Mouse (Mus musculus) forebrain, embryonic 15.5 days (tissue): Measurements from ENCODE around the gene Tmem132b. TPM values are rescaled to one million over a fixed set of nuclear protein-coding genes. Genes with fewer than 3 reads are reported as not detected.
A peak's percentile ranks its signal among the peaks of the same experiment; 100 is the strongest.

Experiments used
- ATAC-seq: fragments of 200-750 bp; cut with Nextera tagmentation; replicated peaks from 2 replicates; pipeline ENCODE4 v1.8.0; 2017; ENCODE audit warnings: mild to moderate bottlenecking, moderate TSS enrichment, moderate library complexity
- H3K27ac ChIP-seq: fragments of 300-500 bp; sonication (generic); replicated peaks from 2 replicates; pipeline ENCODE4 v1.5.1; 2015; ENCODE audit warnings: mild to moderate bottlenecking, inconsistent platforms
- H3K27me3 ChIP-seq: fragments of 300-500 bp; sonication (generic); 2 replicates; pipeline ENCODE4 v1.6.1; 2015; ENCODE audit warnings: inconsistent platforms
- H3K36me3 ChIP-seq: fragments of 300-500 bp; sonication (generic); 2 replicates; pipeline ENCODE4 v1.6.1; 2015; ENCODE audit warnings: mild to moderate bottlenecking, inconsistent platforms
- H3K4me1 ChIP-seq: fragments of 300-500 bp; sonication (generic); 2 replicates; pipeline ENCODE4 v1.6.1; 2015; ENCODE audit warnings: inconsistent platforms
- H3K4me2 ChIP-seq: fragments of 300-500 bp; sonication (generic); replicated peaks from 2 replicates; pipeline ENCODE4 v1.6.1; 2015; ENCODE audit warnings: mild to moderate bottlenecking, inconsistent platforms
- H3K4me3 ChIP-seq: fragments of 300-500 bp; sonication (generic); 2 replicates; pipeline ENCODE4 v1.5.1; 2015; ENCODE audit warnings: mild to moderate bottlenecking, inconsistent platforms
- H3K9ac ChIP-seq: fragments of 300-500 bp; sonication (generic); replicated peaks from 2 replicates; pipeline ENCODE4 v1.6.1; 2015; ENCODE audit warnings: mild to moderate bottlenecking, inconsistent platforms
- H3K9me3 ChIP-seq: fragments of 300-500 bp; sonication (generic); 2 replicates; pipeline ENCODE4 v1.6.1; 2016; ENCODE audit warnings: inconsistent platforms
- WGBS: fragments of 180-500 bp; shearing (Covaris S2); methylation state at CpG from one replicate; pipeline ENCODE4 v1.1.7; 2015; ENCODE audit warnings: mixed read lengths; 5-methylcytosine and 5-hydroxymethylcytosine counted together
- polyA plus RNA-seq: library from polyadenylated mRNA; unstranded; fragments of >200 nt; fragmentation: Nextera tagmentation; extraction: Ambion mirVana; gene quantifications from 2 replicates; pipeline ENCODE4 v1.2.1, GENCODE M21; 2015

Tmem132b gene
- polyA plus RNA-seq, 1 experiment from 2014 or later: 8.3 TPM

DNA sequence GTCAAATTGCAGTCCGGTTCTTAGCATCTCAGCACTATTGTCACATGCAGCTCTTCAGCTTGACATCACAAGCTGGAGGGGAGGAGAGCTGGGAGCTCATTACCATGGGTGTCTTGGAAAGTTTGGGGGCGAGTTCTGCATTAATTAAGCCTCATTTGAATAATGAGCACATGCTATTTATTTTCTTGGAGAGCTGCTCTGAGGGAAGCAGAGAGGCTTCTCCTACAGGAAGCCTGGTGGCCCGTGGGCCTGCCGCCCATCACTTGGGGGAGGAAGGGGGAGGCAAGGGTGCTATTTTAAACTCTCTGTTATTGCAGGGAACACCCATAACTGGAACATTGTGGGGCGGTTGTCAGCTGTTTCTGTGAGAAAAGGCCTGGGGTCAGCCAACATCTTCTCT lies 273.8 kb downstream of the Tmem132b start:
- H3K27me3 ChIP-seq: no peaks in the 10 kb centered on the region
- H3K9me3 ChIP-seq: no peaks in the 10 kb centered on the region
- no peak overlapping the region for H3K9ac ChIP-seq
- 24% methylated on average over 5 of the region's 5 CpGs for WGBS
- ATAC-seq: peak; percentile 84
- H3K36me3 ChIP-seq: no peaks in the 10 kb centered on the region
- peaks cover 30% of the 10 kb centered on the region for H3K4me1 ChIP-seq
- H3K27ac ChIP-seq: peak overlapping the region; percentile 52
- no peak overlapping the region for H3K4me2 ChIP-seq
- H3K4me3 ChIP-seq: no peak overlapping the region

DNA sequence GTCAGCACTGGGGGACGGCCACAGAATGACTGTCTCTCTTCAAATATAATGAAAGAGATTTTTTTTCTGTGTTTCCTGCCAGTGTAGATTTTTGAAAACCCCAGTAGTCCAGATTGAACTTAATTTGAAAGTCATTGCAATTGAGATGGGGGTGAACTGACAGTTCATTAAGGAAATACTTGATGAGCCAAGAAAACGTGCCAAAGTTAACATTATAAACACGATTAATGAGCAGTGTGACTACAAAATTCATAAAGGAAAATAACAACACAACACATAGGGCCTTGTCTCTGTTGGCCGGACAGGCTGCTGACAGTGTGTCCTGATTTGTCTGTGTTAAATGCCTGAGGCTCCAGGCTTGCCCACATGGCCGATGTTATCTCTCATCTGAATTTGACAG lies 276.3 kb downstream of the Tmem132b start:
- 45% methylated on average over 5 of the region's 5 CpGs for WGBS
- ATAC-seq: 0 out of 2 replicates have a peak, but pooled peaks have one; percentile 44
- H3K36me3 ChIP-seq: no peaks in the 10 kb centered on the region

DNA sequence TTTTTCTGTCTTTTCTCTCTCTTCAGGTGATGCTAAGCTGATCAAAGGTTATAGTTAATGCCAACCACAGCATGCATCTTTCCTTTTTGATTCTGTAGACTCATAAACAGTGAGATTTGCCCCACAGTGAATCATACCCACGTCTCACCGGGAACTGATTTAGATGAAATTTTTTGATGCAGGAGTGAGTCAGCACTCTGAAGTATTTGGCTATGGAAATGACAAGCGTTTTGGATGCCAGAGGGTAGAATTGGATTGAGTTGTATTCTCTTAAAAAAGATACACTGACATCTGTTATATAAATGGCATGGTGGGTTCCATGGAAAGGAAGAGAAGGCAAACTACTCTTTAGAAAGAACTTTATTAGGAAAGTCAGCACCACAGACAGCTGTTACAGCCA lies 297.8 kb downstream of the Tmem132b start:
- Histone ChIP-seq H3K4me2 (no peak overlapping the region), H3K9ac (no peak overlapping the region), H3K36me3 (no peaks in the 10 kb centered on the region), H3K9me3 (no peaks in the 10 kb centered on the region), H3K27me3 (no peaks in the 10 kb centered on the region), H3K27ac (no peak overlapping the region), H3K4me1 (no peaks in the 10 kb centered on the region; the same call in 1 of the 2 replicates), H3K4me3 (no peak overlapping the region)
- no peak for ATAC-seq
- WGBS: 78% methylated on average over 3 of the region's 3 CpGs

More for the DNA sequence above, 276.3 kb downstream of the Tmem132b start:
- Histone ChIP-seq H3K4me3 (no peak overlapping the region), H3K9ac (no peak overlapping the region), H3K27me3 (no peaks in the 10 kb centered on the region), H3K27ac (peak overlapping the region; percentile 73), H3K4me2 (no peak overlapping the region), H3K9me3 (0 out of 2 replicates have a peak, but pooled peaks cover 3% of the 10 kb centered on the region), H3K4me1 (peaks cover 30% of the 10 kb centered on the region)

DNA sequence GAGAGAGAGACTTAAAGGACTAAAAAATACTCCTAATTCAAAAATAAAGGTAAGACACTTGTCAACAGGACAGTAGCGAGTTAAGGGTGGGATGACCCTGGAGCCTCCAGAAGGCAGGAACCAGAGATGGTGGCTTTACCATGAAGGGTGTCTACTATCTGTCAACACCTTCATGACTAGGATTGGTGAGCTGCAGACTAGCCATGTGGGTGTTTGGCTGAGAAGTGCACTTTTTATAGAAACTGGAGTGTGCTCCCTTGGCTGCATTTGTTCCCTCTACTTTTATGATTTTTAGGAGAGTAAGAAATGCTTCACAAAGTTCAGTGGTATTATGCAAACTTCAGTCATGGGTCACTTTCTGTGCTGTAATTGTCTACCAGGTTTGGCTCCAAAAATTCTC lies 304.3 kb downstream of the Tmem132b start:
- H3K4me3 ChIP-seq: no peak overlapping the region
- H3K27ac ChIP-seq: no peak overlapping the region
- no peaks in the 10 kb centered on the region for H3K27me3 ChIP-seq
- WGBS: 84% methylated on average over 1 of the region's 1 CpGs
- no peaks in the 10 kb centered on the region for H3K9me3 ChIP-seq
- H3K4me1 ChIP-seq: no peaks in the 10 kb centered on the region
- H3K36me3 ChIP-seq: no peaks in the 10 kb centered on the region
- H3K9ac ChIP-seq: no peak overlapping the region
- no peak for ATAC-seq
- no peak overlapping the region for H3K4me2 ChIP-seq

DNA sequence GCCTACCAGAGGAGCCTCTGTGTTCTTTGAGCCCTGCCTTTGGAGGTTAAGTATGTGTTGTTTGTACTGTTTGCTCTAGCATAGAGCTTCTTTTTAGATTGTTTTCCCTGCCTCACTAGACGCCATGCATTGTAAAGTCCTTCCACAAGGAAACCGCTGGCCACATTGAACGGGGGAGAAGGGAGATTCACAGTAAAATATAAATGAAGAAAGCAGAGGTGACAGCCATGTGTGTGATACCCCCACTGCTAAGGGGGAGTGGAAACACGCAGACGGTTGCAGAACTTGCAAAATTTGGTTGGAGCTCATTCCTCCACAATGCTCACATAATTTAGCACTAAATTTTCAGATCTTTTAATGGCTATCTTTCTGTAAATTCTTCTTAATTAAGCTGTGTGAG lies 305.2 kb downstream of the Tmem132b start:
- H3K4me2 ChIP-seq: no peak overlapping the region
- no peaks in the 10 kb centered on the region for H3K36me3 ChIP-seq
- H3K4me3 ChIP-seq: no peak overlapping the region
- no peaks in the 10 kb centered on the region for H3K4me1 ChIP-seq
- H3K9me3 ChIP-seq: no peaks in the 10 kb centered on the region
- H3K27ac ChIP-seq: no peak overlapping the region
- no peaks in the 10 kb centered on the region for H3K27me3 ChIP-seq
- H3K9ac ChIP-seq: no peak overlapping the region
- WGBS: 82% methylated on average over 5 of the region's 5 CpGs
- ATAC-seq: no peak

Other genes with a start within 250 kb of the Tmem132b start
- 27.7 and 28.5 TPM in 2 replicates for gene Scarb1, start 190.7 kb upstream of the Tmem132b start, polyA plus RNA-seq
- gene Gm10382, start 142.5 kb upstream of the Tmem132b start, polyA plus RNA-seq: 0.55 TPM in 2 replicates
- gene Ubc, start 141.6 kb upstream of the Tmem132b start, polyA plus RNA-seq: 1,235 and 1,278 TPM in 2 replicates
- 11.3 and 13.4 TPM in 2 replicates for gene Dhx37, start 97.7 kb upstream of the Tmem132b start, polyA plus RNA-seq
- 35.9 and 38.0 TPM in 2 replicates for gene Bri3bp, start 90.2 kb upstream of the Tmem132b start, polyA plus RNA-seq
- gene Aacs, start 56.0 kb upstream of the Tmem132b start, polyA plus RNA-seq: 81.1 and 82.4 TPM in 2 replicates